Mouse (Mus musculus) NIH3T3 (cell line): ENCODE results near the gene Prkag2.
"Not testable (repeated sequence)": the region's sequence is repeated elsewhere in the genome, so short reads cannot be mapped to it uniquely, and the experiment has no call there.

Source experiments
- DNase-seq: peaks from one replicate; pipeline ENCODE4 v3.0.0-alpha.2; 2012; ENCODE audit warnings: low read depth

Prkag2 gene

GRCm38 (mm10) chr5:24869796-24870289, 230.6 kb downstream of the Prkag2 start:
- DNase-seq = no peak

- DNase-seq = no peak
These were observed 236.6 kb downstream of the Prkag2 start for GRCm38 (mm10) chr5:24863804-24864203.

GRCm38 (mm10) chr5:24861449-24861930, 239.0 kb downstream of the Prkag2 start:
- no peak for DNase-seq

GRCm38 (mm10) chr5:24860635-24861448, 239.6 kb downstream of the Prkag2 start:
- peak; percentile 79 for DNase-seq

GRCm38 (mm10) chr5:24859771-24860540, 240.5 kb downstream of the Prkag2 start:
- DNase-seq = peak; percentile 64

- DNase-seq = no peak
These were observed 245.4 kb downstream of the Prkag2 start for GRCm38 (mm10) chr5:24854827-24855600.

GRCm38 (mm10) chr5:24854256-24854655, 246.2 kb downstream of the Prkag2 start:
- peak; percentile 80 for DNase-seq

GRCm38 (mm10) chr5:24848261-24848660, 252.2 kb downstream of the Prkag2 start:
- not testable (repeated sequence) for DNase-seq

GRCm38 (mm10) chr5:24843841-24844240, 256.6 kb downstream of the Prkag2 start:
- DNase-seq = no peak

GRCm38 (mm10) chr5:24843103-24843475, 257.4 kb downstream of the Prkag2 start:
- peak; percentile 66 for DNase-seq

- peak; percentile 100 for DNase-seq
These were observed 258.0 kb downstream of the Prkag2 start, which contains the start of gene Rheb for GRCm38 (mm10) chr5:24842274-24843102. Gene Rheb (minus strand): TSS chr5:24842624.

- peak; percentile 71 for DNase-seq
These were observed 258.7 kb downstream of the Prkag2 start for GRCm38 (mm10) chr5:24841662-24842273.

- no peak for DNase-seq
These were observed 259.4 kb downstream of the Prkag2 start for GRCm38 (mm10) chr5:24840975-24841431.

- no peak for DNase-seq
These were observed 266.0 kb downstream of the Prkag2 start for GRCm38 (mm10) chr5:24834491-24834890.

- DNase-seq = no peak
These were observed 268.5 kb downstream of the Prkag2 start for GRCm38 (mm10) chr5:24831912-24832311.

GRCm38 (mm10) chr5:24828446-24828845, 272.0 kb downstream of the Prkag2 start:
- no peak for DNase-seq

GRCm38 (mm10) chr5:24827173-24827572, 273.3 kb downstream of the Prkag2 start:
- no peak for DNase-seq

GRCm38 (mm10) chr5:24826056-24826770, 274.2 kb downstream of the Prkag2 start:
- DNase-seq = no peak

- peak; percentile 27 for DNase-seq
These were observed 274.9 kb downstream of the Prkag2 start for GRCm38 (mm10) chr5:24825365-24826055.
